Mouse (Mus musculus): ENCODE data around the gene Slc22a1. TPM values are rescaled to one million over a fixed set of nuclear protein-coding genes. Genes with fewer than 3 reads are reported as not detected.
"Not testable (repeated sequence)": the region's sequence is repeated elsewhere in the genome, so short reads cannot be mapped to it uniquely, and the experiment has no call there.

Slc22a1 gene
- polyA plus RNA-seq, 1 experiment from 2014 or later = not detected

DNA sequence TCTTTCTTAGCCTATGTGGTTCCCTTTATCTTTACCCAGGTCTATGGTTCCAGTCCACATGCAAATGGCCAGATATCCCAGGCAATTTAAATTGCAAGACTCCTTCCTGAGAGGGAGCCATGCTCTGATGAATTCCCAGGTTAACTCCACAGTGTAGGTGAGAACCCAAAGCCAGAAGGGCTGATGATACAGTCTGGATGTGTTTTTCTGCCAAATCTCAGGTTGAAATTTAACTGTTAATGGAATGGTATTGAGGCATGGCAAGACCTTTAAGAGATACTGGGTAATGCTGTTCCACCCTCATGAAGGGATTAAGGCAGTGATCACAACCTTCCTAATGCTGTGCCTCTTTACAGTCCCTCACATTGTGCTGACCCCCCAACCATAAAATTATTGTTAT is 2.6 kb upstream of the Slc22a1 start:
- H3K9me3 ChIP-seq (ENCODE audit: control insufficient read depth, low read length) = no peaks in the 10 kb centered on the region; the same call in 1 of the 2 replicates
- ATAC-seq (ENCODE audit: insufficient number of reproducible peaks, low FRiP score, low TSS enrichment, low read depth) = no peak

GRCm38 (mm10) chr17:12677139-12677538 is 1.5 kb upstream of the Slc22a1 start:
- no peaks in the 10 kb centered on the region; the same call in 1 of the 2 replicates for H3K9me3 ChIP-seq (ENCODE audit: control insufficient read depth, low read length)
- no peak overlapping the region for H3K4me2 ChIP-seq (ENCODE audit: low read depth, severe bottlenecking)
- peaks cover 3% of the 10 kb centered on the region; the same call in 1 of the 2 replicates for H3K36me3 ChIP-seq (ENCODE audit: control insufficient read depth, insufficient read depth, low read length)
- H3K4me1 ChIP-seq (ENCODE audit: control insufficient read depth, insufficient read depth, low read length) = 0 out of 2 replicates have a peak, but pooled peaks cover 4% of the 10 kb centered on the region
- no peak overlapping the region for H3K9ac ChIP-seq (ENCODE audit: low read length)
- no peak overlapping the region for H3K27ac ChIP-seq (replicated peaks; ENCODE audit: low read depth, low read length)
- no peak overlapping the region for H3K4me3 ChIP-seq (ENCODE audit: low read depth, low read length)
- no peaks in the 10 kb centered on the region for H3K27me3 ChIP-seq (ENCODE audit: control insufficient read depth, insufficient read depth, low read length)
- ATAC-seq (ENCODE audit: insufficient number of reproducible peaks, low FRiP score, low TSS enrichment, low read depth) (no peak), DNase-seq (ENCODE audit: low spot score) (no peak)

More for the DNA sequence above, 2.6 kb upstream of the Slc22a1 start:
- no peaks in the 10 kb centered on the region for H3K4me1 ChIP-seq (ENCODE audit: control insufficient read depth, insufficient read depth, low read length)
- H3K9ac ChIP-seq (ENCODE audit: low read length) = no peak overlapping the region
- H3K36me3 ChIP-seq (ENCODE audit: control insufficient read depth, insufficient read depth, low read length) = peaks cover 3% of the 10 kb centered on the region; the same call in 1 of the 2 replicates
- H3K27ac ChIP-seq (replicated peaks; ENCODE audit: low read depth, low read length) = no peak overlapping the region
- no peak overlapping the region for H3K4me2 ChIP-seq (ENCODE audit: low read depth, severe bottlenecking)
- no peak overlapping the region for H3K4me3 ChIP-seq (ENCODE audit: low read depth, low read length)
- DNase-seq (ENCODE audit: low spot score) = no peak
- H3K27me3 ChIP-seq (ENCODE audit: control insufficient read depth, insufficient read depth, low read length) = no peaks in the 10 kb centered on the region

DNA sequence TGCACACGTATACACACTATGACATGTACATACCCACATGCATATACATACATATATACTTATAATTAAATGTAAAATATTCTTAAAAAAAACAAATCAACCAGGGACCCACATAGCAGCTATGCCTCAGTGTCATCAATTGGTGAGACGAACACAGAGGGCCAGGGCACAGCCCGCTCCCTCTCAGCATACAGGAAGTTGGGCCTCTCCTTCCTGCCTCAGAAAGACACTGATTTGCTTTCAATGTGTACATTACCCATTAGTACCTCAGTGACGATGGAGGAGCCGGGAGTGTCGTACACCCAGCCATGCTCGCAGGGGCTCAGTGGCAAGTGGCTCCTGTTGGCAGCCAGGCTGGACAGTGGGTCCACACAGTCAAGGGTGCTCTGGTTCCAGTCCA is 649 bp downstream of the Slc22a1 start:
- not testable (repeated sequence) for H3K4me3 ChIP-seq (ENCODE audit: low read depth, low read length); H3K4me2 ChIP-seq (ENCODE audit: low read depth, severe bottlenecking); H3K27me3 ChIP-seq (ENCODE audit: control insufficient read depth, insufficient read depth, low read length); ATAC-seq (ENCODE audit: insufficient number of reproducible peaks, low FRiP score, low TSS enrichment, low read depth); H3K9me3 ChIP-seq (ENCODE audit: control insufficient read depth, low read length); DNase-seq (ENCODE audit: low spot score); H3K36me3 ChIP-seq (ENCODE audit: control insufficient read depth, insufficient read depth, low read length); H3K27ac ChIP-seq (replicated peaks; ENCODE audit: low read depth, low read length); H3K4me1 ChIP-seq (ENCODE audit: control insufficient read depth, insufficient read depth, low read length); H3K9ac ChIP-seq (ENCODE audit: low read length)
- WGBS = 90% methylated on average over 7 of the region's 7 CpGs

GRCm38 (mm10) chr17:12673871-12674270 is 1.8 kb downstream of the Slc22a1 start:
- no peak overlapping the region for H3K9ac ChIP-seq (ENCODE audit: low read length)
- 0 out of 2 replicates have a peak, but pooled peaks cover 4% of the 10 kb centered on the region for H3K4me1 ChIP-seq (ENCODE audit: control insufficient read depth, insufficient read depth, low read length)
- H3K36me3 ChIP-seq (ENCODE audit: control insufficient read depth, insufficient read depth, low read length) = no peaks in the 10 kb centered on the region
- no peaks in the 10 kb centered on the region for H3K9me3 ChIP-seq (ENCODE audit: control insufficient read depth, low read length)
- H3K27me3 ChIP-seq (ENCODE audit: control insufficient read depth, insufficient read depth, low read length) = no peaks in the 10 kb centered on the region
- 68% methylated on average over 3 of the region's 3 CpGs for WGBS
- no peak overlapping the region for H3K4me3 ChIP-seq (ENCODE audit: low read depth, low read length)
- DNase-seq (ENCODE audit: low spot score) (no peak), ATAC-seq (ENCODE audit: insufficient number of reproducible peaks, low FRiP score, low TSS enrichment, low read depth) (no peak)
- H3K27ac ChIP-seq (replicated peaks; ENCODE audit: low read depth, low read length) = no peak overlapping the region
- no peak overlapping the region for H3K4me2 ChIP-seq (ENCODE audit: low read depth, severe bottlenecking)

- Histone ChIP-seq H3K4me2 (ENCODE audit: low read depth, severe bottlenecking) (no peak overlapping the region), H3K27me3 (ENCODE audit: control insufficient read depth, insufficient read depth, low read length) (no peaks in the 10 kb centered on the region), H3K9ac (ENCODE audit: low read length) (no peak overlapping the region), H3K4me3 (ENCODE audit: low read depth, low read length) (no peak overlapping the region), H3K9me3 (ENCODE audit: control insufficient read depth, low read length) (no peaks in the 10 kb centered on the region), H3K4me1 (ENCODE audit: control insufficient read depth, insufficient read depth, low read length) (0 out of 2 replicates have a peak, but pooled peaks cover 4% of the 10 kb centered on the region), H3K36me3 (ENCODE audit: control insufficient read depth, insufficient read depth, low read length) (no peaks in the 10 kb centered on the region), H3K27ac (replicated peaks; ENCODE audit: low read depth, low read length) (peak overlapping the region; percentile 68)
- peak; percentile 53; the same call in 1 of the 2 replicates for ATAC-seq (ENCODE audit: insufficient number of reproducible peaks, low FRiP score, low TSS enrichment, low read depth)
- DNase-seq (ENCODE audit: low spot score) = peak; percentile 61
- 28% methylated on average over 7 of the region's 7 CpGs for WGBS
These were observed 3.3 kb downstream of the Slc22a1 start for GRCm38 (mm10) chr17:12672285-12672790.

GRCm38 (mm10) chr17:12671029-12671605 is 4.5 kb downstream of the Slc22a1 start:
- H3K27ac ChIP-seq (replicated peaks; ENCODE audit: low read depth, low read length) = no peak overlapping the region
- no peak overlapping the region for H3K4me3 ChIP-seq (ENCODE audit: low read depth, low read length)
- H3K9me3 ChIP-seq (ENCODE audit: control insufficient read depth, low read length) = no peaks in the 10 kb centered on the region
- no peaks in the 10 kb centered on the region for H3K27me3 ChIP-seq (ENCODE audit: control insufficient read depth, insufficient read depth, low read length)
- H3K9ac ChIP-seq (ENCODE audit: low read length) = no peak overlapping the region
- WGBS = 92% methylated on average over 5 of the region's 5 CpGs
- H3K4me1 ChIP-seq (ENCODE audit: control insufficient read depth, insufficient read depth, low read length) = 0 out of 2 replicates have a peak, but pooled peaks cover 4% of the 10 kb centered on the region
- no peak for ATAC-seq (ENCODE audit: insufficient number of reproducible peaks, low FRiP score, low TSS enrichment, low read depth)
- H3K36me3 ChIP-seq (ENCODE audit: control insufficient read depth, insufficient read depth, low read length) = no peaks in the 10 kb centered on the region
- H3K4me2 ChIP-seq (ENCODE audit: low read depth, severe bottlenecking) = no peak overlapping the region
- no peak for DNase-seq (ENCODE audit: low spot score)

DNA sequence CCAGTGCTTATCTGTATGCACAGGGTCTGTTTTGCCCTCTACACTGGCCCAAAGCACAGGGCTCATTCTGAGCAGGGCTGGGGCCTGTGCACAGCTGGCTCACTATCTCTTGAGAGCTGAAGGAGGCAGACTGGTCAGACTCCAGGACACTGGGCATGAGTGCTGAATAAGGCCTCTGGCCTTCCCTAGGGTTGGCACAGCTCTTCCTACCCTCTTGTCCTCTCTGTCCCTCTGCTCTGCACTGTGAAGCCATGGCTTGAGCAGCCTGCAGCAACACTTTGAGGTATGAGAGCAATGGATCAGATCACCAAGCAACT is 6.3 kb downstream of the Slc22a1 start:
- peak overlapping the region; percentile 15; the same call in 1 of the 2 replicates for H3K27ac ChIP-seq (replicated peaks; ENCODE audit: low read depth, low read length)
- H3K4me3 ChIP-seq (ENCODE audit: low read depth, low read length) = no peak overlapping the region
- H3K27me3 ChIP-seq (ENCODE audit: control insufficient read depth, insufficient read depth, low read length) = no peaks in the 10 kb centered on the region
- 0 out of 2 replicates have a peak, but pooled peaks cover 4% of the 10 kb centered on the region for H3K4me1 ChIP-seq (ENCODE audit: control insufficient read depth, insufficient read depth, low read length)
- H3K9me3 ChIP-seq (ENCODE audit: control insufficient read depth, low read length) = no peaks in the 10 kb centered on the region
- H3K9ac ChIP-seq (ENCODE audit: low read length) = no peak overlapping the region
- ATAC-seq (ENCODE audit: insufficient number of reproducible peaks, low FRiP score, low TSS enrichment, low read depth) = no peak
- DNase-seq (ENCODE audit: low spot score) = no peak
- H3K4me2 ChIP-seq (ENCODE audit: low read depth, severe bottlenecking) = no peak overlapping the region
- H3K36me3 ChIP-seq (ENCODE audit: control insufficient read depth, insufficient read depth, low read length) = no peaks in the 10 kb centered on the region

DNA sequence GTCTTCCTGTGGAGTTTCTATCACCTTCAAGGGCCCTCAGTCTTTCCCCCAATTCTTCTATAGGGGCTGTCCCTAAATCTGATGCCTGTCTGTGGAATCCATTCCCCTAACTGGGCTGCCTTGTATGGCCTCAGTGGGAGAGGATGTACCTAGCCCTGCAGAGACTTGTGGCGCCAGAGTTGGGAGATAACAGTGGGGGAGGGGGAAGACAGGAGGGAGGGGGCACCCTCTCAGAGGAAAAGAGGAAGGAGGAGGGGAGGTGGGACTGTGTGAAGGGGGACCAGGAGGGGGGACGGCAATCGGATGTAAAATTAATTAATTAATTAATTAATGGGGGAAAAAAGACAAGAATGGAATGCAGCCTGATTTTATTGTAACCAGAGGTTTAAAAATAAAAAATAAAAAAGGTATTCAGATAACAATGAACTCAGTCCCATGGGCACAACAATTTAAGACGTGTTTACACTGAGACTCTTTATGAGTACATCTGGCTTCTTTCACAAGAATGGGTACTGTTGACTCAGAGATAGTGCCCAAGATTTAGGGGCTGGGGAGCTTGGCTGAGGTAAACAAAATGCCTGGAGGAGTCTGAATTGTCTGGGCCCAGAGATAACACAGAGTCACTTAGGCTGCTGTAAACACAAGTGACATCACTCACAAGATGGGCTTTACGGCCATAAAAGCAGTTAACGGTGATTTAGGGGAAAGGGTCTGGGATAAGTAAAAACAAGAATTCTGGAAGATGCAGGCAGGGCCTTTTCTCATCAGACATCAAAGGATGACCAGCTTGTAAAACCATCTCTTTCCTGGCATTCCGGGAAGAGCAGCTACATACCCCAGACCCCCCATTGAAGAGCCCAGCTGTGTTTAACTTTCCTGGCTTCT is 6.9 kb downstream of the Slc22a1 start:
- Histone ChIP-seq H3K27me3 (ENCODE audit: control insufficient read depth, insufficient read depth, low read length) (no peaks in the 10 kb centered on the region), H3K4me1 (ENCODE audit: control insufficient read depth, insufficient read depth, low read length) (0 out of 2 replicates have a peak, but pooled peaks cover 4% of the 10 kb centered on the region), H3K36me3 (ENCODE audit: control insufficient read depth, insufficient read depth, low read length) (no peaks in the 10 kb centered on the region), H3K9me3 (ENCODE audit: control insufficient read depth, low read length) (no peaks in the 10 kb centered on the region), H3K27ac (replicated peaks; ENCODE audit: low read depth, low read length) (0 out of 2 replicates have a peak overlapping the region, but pooled peaks have one; percentile 15), H3K4me2 (ENCODE audit: low read depth, severe bottlenecking) (no peak overlapping the region), H3K4me3 (ENCODE audit: low read depth, low read length) (no peak overlapping the region), H3K9ac (ENCODE audit: low read length) (no peak overlapping the region)
- WGBS = 13% methylated on average over 7 of the region's 7 CpGs
- ATAC-seq (ENCODE audit: insufficient number of reproducible peaks, low FRiP score, low TSS enrichment, low read depth) (no peak; the same call in 1 of the 2 replicates), DNase-seq (ENCODE audit: low spot score) (no peak)

Measured in limb, embryonic 11.5 days (tissue).